Comparison of ENCODE assay signal across 20 mouse cellular contexts in genomic region chr1:134206085-134206484, GRCm38 (mm10). TPM values are rescaled to one million over a fixed set of nuclear protein-coding genes. Genes with fewer than 3 reads are reported as not detected.
DNase-seq lines count a peak whose midpoint lies in the region; ATAC-seq and TF ChIP-seq lines count a peak whose summit lies in the region.
"Had no signal": no experiment of that assay in that cellular context is flagged by ENCODE, and none has a peak within 500 bp of the region (broad histone marks: within the 10 kb centered on the region; RNA-seq: fewer than 3 reads in every experiment).

No protein-coding gene starts in this region.

- no peak overlapping the region for H3K27ac ChIP-seq in lung, embryonic 16.5 days (ENCODE audit: low read length)
- peak overlapping the region; percentile 78 for H3K27ac ChIP-seq in intestine, embryonic 16.5 days (ENCODE audit: low read length)
- H3K27ac ChIP-seq in small intestine, adult 2 months (ENCODE audit: insufficient read depth, low read depth, low read length): peak overlapping the region; percentile 35
- H3K27ac ChIP-seq: heart, adult 2 months; midbrain, embryonic 15.5 days had no signal

- no peak overlapping the region for H3K4me2 ChIP-seq in lung, embryonic 16.5 days (ENCODE audit: low read depth, low read length)
- peak overlapping the region; percentile 19; the same call in 1 of the 2 replicates for H3K4me2 ChIP-seq in intestine, embryonic 16.5 days (ENCODE audit: low read depth, low read length)
- H3K4me2 ChIP-seq: midbrain, embryonic 15.5 days had no signal

- no peak for TF ChIP-seq CTCF in lung, adult 2 months (IDR thresholded peaks at IDR 0.05; ENCODE audit: insufficient read depth, low read length)
- no peak for TF ChIP-seq CTCF in small intestine, adult 2 months (IDR thresholded peaks at IDR 0.05; ENCODE audit: extremely low read depth, insufficient read length, insufficient replicate concordance, low read depth, low read length)

- WGBS in lung, embryonic 16.5 days: 17% methylated on average over 5 of the region's 5 CpGs
- WGBS in lung, adult 2 months: 40% methylated on average over 5 of the region's 5 CpGs
- WGBS in intestine, embryonic 16.5 days: 16% methylated on average over 5 of the region's 5 CpGs
- WGBS in small intestine, adult 2 months: 11% methylated on average over 5 of the region's 5 CpGs

- ATAC-seq in frontal cortex, adult (ENCODE audit: low TSS enrichment): peak; percentile 20; the same call in 1 of the 2 replicates
- ATAC-seq in lung, embryonic 16.5 days (ENCODE audit: low read depth): peak; percentile 36; the same call in 1 of the 2 replicates
- peak; percentile 72 for ATAC-seq in intestine, embryonic 16.5 days
- no peak for ATAC-seq in CD4-positive, CD25-positive, alpha-beta regulatory T cell, adult 4 months
- ATAC-seq: forebrain, embryonic 14.5 days; inflammation-experienced regulatory T-cells, adult 6 months; midbrain, embryonic 15.5 days had no signal

- H3K4me3 ChIP-seq in lung, embryonic 16.5 days (ENCODE audit: low read length): no peak overlapping the region
- no peak overlapping the region for H3K4me3 ChIP-seq in lung, adult 2 months (replicated peaks; ENCODE audit: extremely low read depth, low read depth, low read length)
- H3K4me3 ChIP-seq in intestine, embryonic 16.5 days (ENCODE audit: low read length): no peak overlapping the region
- H3K4me3 ChIP-seq in small intestine, adult 2 months (ENCODE audit: low read depth, low read length): no peak overlapping the region
- H3K4me3 ChIP-seq: heart, adult 2 months; hindbrain, embryonic 10.5 days; midbrain, embryonic 15.5 days had no signal

- peaks cover 8% of the 10 kb centered on the region for H3K4me1 ChIP-seq in lung, embryonic 16.5 days (replicated peaks; ENCODE audit: control insufficient read depth, insufficient read depth, low read length)
- H3K4me1 ChIP-seq in lung, adult 2 months (ENCODE audit: control insufficient read depth, insufficient read depth, low read length): peaks cover 2% of the 10 kb centered on the region; the same call in 1 of the 2 replicates
- H3K4me1 ChIP-seq in intestine, embryonic 16.5 days (ENCODE audit: control insufficient read depth, insufficient read depth, low read length): peaks cover 23% of the 10 kb centered on the region
- peaks cover 13% of the 10 kb centered on the region for H3K4me1 ChIP-seq in small intestine, adult 2 months (ENCODE audit: control insufficient read depth, insufficient read depth, insufficient read length, low read length)

- H3K36me3 ChIP-seq in lung, embryonic 16.5 days (ENCODE audit: control insufficient read depth, insufficient read depth, low read length): no peaks in the 10 kb centered on the region
- no peaks in the 10 kb centered on the region for H3K36me3 ChIP-seq in intestine, embryonic 16.5 days (ENCODE audit: control insufficient read depth, insufficient read depth, low read length)
- H3K36me3 ChIP-seq in small intestine, adult 2 months (ENCODE audit: control insufficient read depth, insufficient read depth, low read length): no peaks in the 10 kb centered on the region
- H3K36me3 ChIP-seq: hindbrain, embryonic 10.5 days; midbrain, embryonic 15.5 days had no signal

- H3K9ac ChIP-seq in lung, embryonic 16.5 days (ENCODE audit: low read length): no peak overlapping the region
- peak overlapping the region; percentile 20; the same call in 1 of the 2 replicates for H3K9ac ChIP-seq in intestine, embryonic 16.5 days (ENCODE audit: low read depth, low read length)
- H3K9ac ChIP-seq: midbrain, embryonic 15.5 days had no signal

- H3K27me3 ChIP-seq in lung, embryonic 16.5 days (ENCODE audit: control insufficient read depth, insufficient read depth, low read depth, low read length): no peaks in the 10 kb centered on the region
- H3K27me3 ChIP-seq in intestine, embryonic 16.5 days (replicated peaks; ENCODE audit: control insufficient read depth, insufficient read depth, low read length): no peaks in the 10 kb centered on the region
- H3K27me3 ChIP-seq in small intestine, adult 2 months (ENCODE audit: control insufficient read depth, insufficient read depth, low read length): no peaks in the 10 kb centered on the region
- H3K27me3 ChIP-seq: midbrain, embryonic 15.5 days had no signal

- H3K9me3 ChIP-seq in lung, embryonic 16.5 days (ENCODE audit: control insufficient read depth, low read length): no peaks in the 10 kb centered on the region
- H3K9me3 ChIP-seq in intestine, embryonic 16.5 days (ENCODE audit: control insufficient read depth, low read length): no peaks in the 10 kb centered on the region
- H3K9me3 ChIP-seq: hindbrain, embryonic 10.5 days; midbrain, embryonic 15.5 days had no signal

- no peak for TF ChIP-seq POLR2A in lung, adult 2 months (IDR thresholded peaks at IDR 0.05; ENCODE audit: borderline replicate concordance, extremely low read depth, low read depth, low read length)
- no peak for TF ChIP-seq POLR2A in small intestine, adult 2 months (IDR thresholded peaks at IDR 0.05; ENCODE audit: low read depth, low read length)

- no peak for DNase-seq in frontal cortex, postnatal 10 days (ENCODE audit: low spot score in 2 of 2)
- DNase-seq in lung, adult 2 months: no peak
- DNase-seq in testis, postnatal 14 days (ENCODE audit: low spot score): no peak
- DNase-seq: adrenal gland, adult 2 months; embryo, embryonic 11 days; gastrocnemius, postnatal 10 days; heart, adult 2 months; kidney, postnatal 36 days; right cerebral cortex, adult 18-20 months had no signal

RNA-seq across cellular contexts. Expression of gene Mybph, which starts 12.8 kb away (rescaled TPM):
- 1.3 and 2.5 TPM in 2 replicates for polyA plus RNA-seq in lung, embryonic 16.5 days (2015; fragmentation: Nextera tagmentation; extraction: Ambion mirVana)
- 0.14 and 7.7 TPM in 2 replicates for polyA plus RNA-seq in lung, adult 2 months (2012; rRNA removed)
- 0.17 and 0.24 TPM in 2 replicates for polyA plus RNA-seq in intestine, embryonic 16.5 days (2015; fragmentation: Nextera tagmentation; extraction: Ambion mirVana)
- 0.05 and 0.08 TPM in 2 replicates for polyA plus RNA-seq in small intestine, adult 2 months (2012; rRNA removed)
- not detected for polyA plus RNA-seq in CD4-positive, CD25-positive, alpha-beta regulatory T cell, adult 4 months (2017; shearing (Covaris generic))
- polyA plus RNA-seq: inflammation-experienced regulatory T-cells, adult 6 months; spleen, adult 2 months; urinary bladder, adult 2 months had no signal

RNA-seq across cellular contexts. Expression of gene Chil1, which starts 24.1 kb away (rescaled TPM):
- 1.2 and 2.0 TPM in 2 replicates for polyA plus RNA-seq in lung, embryonic 16.5 days (2015; fragmentation: Nextera tagmentation; extraction: Ambion mirVana)
- 1,144 and 1,277 TPM in 2 replicates for polyA plus RNA-seq in lung, adult 2 months (2012; rRNA removed)
- polyA plus RNA-seq in intestine, embryonic 16.5 days (2015; fragmentation: Nextera tagmentation; extraction: Ambion mirVana): 0.43 and 0.57 TPM in 2 replicates
- 0.46 and 0.88 TPM in 2 replicates for polyA plus RNA-seq in small intestine, adult 2 months (2012; rRNA removed)
- under 1 TPM; 0.51 to 0.94 TPM for polyA plus RNA-seq in CD4-positive, CD25-positive, alpha-beta regulatory T cell, adult 4 months (2017; shearing (Covaris generic))

RNA-seq across cellular contexts. Expression of gene Adora1, which starts 29.1 kb away (rescaled TPM):
- polyA plus RNA-seq in lung, embryonic 16.5 days (2015; fragmentation: Nextera tagmentation; extraction: Ambion mirVana): 8.4 and 9.0 TPM in 2 replicates
- polyA plus RNA-seq in lung, adult 2 months (2012; rRNA removed): 7.6 and 9.1 TPM in 2 replicates
- polyA plus RNA-seq in intestine, embryonic 16.5 days (2015; fragmentation: Nextera tagmentation; extraction: Ambion mirVana): 6.8 and 8.2 TPM in 2 replicates
- polyA plus RNA-seq in small intestine, adult 2 months (2012; rRNA removed): 1.2 and 3.5 TPM in 2 replicates
- under 1 TPM in 1 of 2 experiments, not detected in 1; 0.26 TPM for polyA plus RNA-seq in CD4-positive, CD25-positive, alpha-beta regulatory T cell, adult 4 months (2017; shearing (Covaris generic))
- polyA plus RNA-seq: inflammation-experienced regulatory T-cells, adult 6 months had no signal

Comparison
In these comparisons a context has a peak if more than half of its experiments do, and no peak if none do; other contexts are left out.
1. RNA of gene Chil1, which starts 24.1 kb away (polyA plus RNA-seq): 1,144 to 1,277 TPM in lung, adult 2 months; 1.2 to 2.0 TPM in lung, embryonic 16.5 days, 0.51 to 0.94 TPM in CD4-positive, CD25-positive, alpha-beta regulatory T cell, adult 4 months, 0.43 to 0.57 TPM in intestine, embryonic 16.5 days and 0.46 to 0.88 TPM in small intestine, adult 2 months; every median in the first group is over 100 times any median in the second.